Mouse (Mus musculus): ENCODE results near the gene Gm49384.
A peak's percentile ranks its signal among the peaks of the same experiment; 100 is the strongest.

Gene Gm49384

DNA sequence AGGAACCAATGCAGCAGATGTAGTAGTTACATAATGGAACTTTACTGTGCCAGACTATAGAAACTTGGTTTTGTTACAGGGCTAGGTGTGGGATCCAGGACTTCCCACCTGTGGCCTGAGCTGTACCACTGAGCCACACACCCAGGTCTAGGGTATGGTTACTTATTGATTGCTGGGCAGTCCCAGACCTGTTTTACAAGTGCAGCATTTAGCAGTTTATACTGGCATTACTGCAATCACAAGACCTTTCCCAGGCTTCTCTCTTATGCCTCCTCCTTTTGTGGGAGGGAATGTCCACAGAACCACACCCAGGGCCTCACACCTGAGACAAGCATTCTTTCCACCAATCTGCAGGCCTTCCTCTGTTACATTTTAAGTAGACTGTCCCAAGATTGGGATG lies 5.1 kb downstream of the Gm49384 start:
- no peak for DNase-seq

GRCm38 (mm10) chr12:69198164-69198535 lies 5.9 kb downstream of the Gm49384 start, which contains the start of gene Dnaaf2:
Gene Dnaaf2 (minus strand): TSS chr12:69198429.
- peak; percentile 78 to 80 for DNase-seq

DNA sequence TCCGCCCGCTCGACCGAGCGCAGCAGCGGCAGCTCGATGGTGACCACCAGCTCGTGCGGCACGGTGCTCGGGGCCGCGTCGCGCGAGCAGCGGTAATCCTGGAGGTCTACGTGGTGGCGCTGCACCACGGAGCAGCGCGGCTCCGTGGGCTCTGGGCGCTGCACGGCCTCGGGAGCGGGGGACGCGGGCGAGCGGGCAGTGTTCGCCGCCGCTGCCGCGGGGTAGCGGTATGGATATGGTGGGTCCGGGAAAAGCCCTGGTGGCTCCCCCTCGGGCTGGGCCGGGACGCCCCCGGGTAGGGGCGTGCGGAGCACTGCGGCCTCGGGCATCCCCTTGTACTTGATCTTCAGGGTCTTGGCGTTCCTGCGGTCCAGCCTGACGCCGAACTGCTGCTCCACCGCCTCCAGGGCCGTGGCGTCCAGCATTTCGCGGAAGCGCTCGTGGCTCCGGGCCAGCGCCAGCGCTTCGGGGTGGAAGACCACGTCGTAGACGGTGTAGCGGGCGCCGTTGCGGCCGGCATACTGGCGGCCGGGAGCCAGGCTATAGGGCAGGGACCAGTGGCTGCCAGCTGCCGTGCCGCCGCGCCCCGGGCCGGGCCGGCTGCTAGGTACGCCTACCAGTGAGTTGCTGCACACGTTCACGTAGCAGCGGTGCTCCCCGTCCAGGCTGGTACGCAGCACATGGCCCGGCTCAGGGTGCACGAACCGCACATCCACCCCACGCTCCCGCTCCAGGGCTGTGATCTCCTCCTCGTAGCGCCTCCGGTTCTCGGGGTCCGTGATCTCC lies 6.5 kb downstream of the Gm49384 start:
- peak in 1 of 2 experiments; percentile 71 for DNase-seq

GRCm38 (mm10) chr12:69196444-69197377 lies 7.4 kb downstream of the Gm49384 start, which contains the start of gene Gm49383:
Gene Gm49383 (minus strand): TSS chr12:69197104.
- DNase-seq = peak; percentile 53 to 65

DNA sequence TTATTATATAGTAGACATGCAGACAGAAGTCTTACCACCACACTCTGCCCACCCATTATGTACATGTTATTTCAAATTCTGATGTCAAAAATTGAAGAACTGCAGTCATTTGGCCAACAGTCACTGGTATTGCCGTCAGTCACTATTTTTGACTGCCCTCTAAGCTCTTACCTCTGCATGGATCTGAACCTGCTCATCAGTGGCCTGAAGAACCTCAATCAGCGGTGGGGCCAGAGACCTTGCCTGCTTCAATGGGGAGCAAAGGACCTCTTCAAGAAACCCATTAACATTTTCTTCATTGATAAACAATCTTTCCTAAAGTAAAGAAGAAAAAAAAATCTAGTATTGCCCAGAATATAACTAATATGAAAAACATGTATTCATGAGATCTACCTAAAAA lies 11.4 kb downstream of the Gm49384 start:
- DNase-seq = no peak

- DNase-seq = no peak
These were observed 12.7 kb downstream of the Gm49384 start for GRCm38 (mm10) chr12:69191396-69191795.

DNA sequence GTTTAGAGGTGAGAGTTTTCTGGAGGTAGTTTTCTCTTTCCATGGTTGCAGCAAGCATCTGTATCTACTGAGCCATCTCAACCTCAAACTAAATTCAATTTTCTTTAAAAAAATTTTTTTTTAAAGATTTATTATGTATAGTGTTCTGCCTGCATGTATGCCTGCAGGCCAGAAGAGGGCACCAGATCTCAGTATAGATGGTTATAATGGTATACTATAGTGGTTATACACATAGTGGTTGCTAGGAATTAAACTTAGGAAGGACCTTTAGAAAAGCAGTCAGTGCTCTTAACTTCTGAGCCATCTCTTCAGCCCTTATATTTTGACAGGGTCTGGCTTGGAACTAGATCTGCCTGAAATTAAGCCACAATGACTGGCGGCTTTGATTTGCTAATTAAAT lies 13.5 kb downstream of the Gm49384 start:
- DNase-seq = peak; percentile 43 to 47

GRCm38 (mm10) chr12:69190074-69190473 lies 14.0 kb downstream of the Gm49384 start:
- DNase-seq = no peak

DNA sequence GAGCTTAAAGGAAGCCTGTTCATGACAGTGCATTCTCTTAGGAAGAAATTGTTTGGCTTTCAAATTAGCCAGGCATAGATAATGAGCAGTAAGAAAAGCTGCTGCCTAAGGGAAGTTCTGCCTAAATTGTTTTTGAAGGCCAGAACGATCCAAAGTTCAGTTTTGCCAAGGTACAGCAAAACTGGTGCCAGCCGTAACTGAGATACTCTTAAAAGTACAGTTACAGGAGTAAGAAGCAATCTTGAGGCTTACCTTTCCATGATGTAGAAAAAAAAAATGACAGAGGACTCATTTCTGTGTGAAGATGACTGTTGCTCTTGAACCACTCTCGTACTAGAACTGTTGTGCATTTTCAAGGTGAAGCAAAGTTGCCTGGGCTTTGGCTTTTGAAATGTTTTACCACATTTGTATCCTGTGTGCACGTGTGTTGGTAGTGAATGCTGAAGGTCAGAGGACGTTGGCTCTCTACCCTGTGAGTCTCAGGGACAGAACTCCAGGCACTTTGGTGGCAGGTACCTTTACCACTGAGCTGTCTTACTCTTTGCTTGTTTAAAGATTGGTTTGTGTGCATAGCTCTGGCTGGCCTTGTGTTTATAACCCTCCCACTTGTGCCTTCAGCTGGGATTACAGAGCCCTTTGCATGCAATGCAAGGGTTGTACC lies 17.1 kb downstream of the Gm49384 start:
- DNase-seq = no peak

- no peak for DNase-seq
These were observed 18.7 kb downstream of the Gm49384 start for GRCm38 (mm10) chr12:69185371-69185770.

GRCm38 (mm10) chr12:69184342-69185295 lies 19.4 kb downstream of the Gm49384 start:
- DNase-seq = no peak

- DNase-seq = peak; percentile 96
These were observed 20.3 kb downstream of the Gm49384 start, which contains the start of the genes Rpl36al and Mgat2 for GRCm38 (mm10) chr12:69183583-69184308. Gene Rpl36al (minus strand): TSS chr12:69184083. Gene Mgat2 (plus strand): TSS chr12:69184157.

- DNase-seq = no peak
These were observed 22.3 kb downstream of the Gm49384 start for GRCm38 (mm10) chr12:69181800-69182199.

DNA sequence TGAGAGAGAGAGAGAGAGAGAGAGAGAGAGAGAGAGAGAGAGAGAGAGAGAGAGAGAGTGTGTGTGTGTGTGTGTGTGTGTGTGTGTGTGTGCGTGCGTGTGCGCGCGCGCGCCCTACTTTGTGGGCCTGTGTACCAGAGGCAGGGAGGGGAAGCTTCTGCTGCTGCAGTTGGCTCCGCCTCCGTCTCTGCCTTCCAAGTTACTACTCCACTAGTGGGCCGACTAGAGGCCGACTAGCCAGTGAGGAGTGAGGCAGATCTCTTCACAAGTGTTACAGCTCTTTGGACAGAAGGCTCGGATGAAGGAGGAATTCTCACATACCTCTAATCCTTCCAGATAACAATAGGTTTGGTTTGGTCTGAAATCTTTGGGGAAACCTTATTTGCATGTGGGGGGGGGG lies 24.7 kb downstream of the Gm49384 start:
- DNase-seq = no peak

DNA sequence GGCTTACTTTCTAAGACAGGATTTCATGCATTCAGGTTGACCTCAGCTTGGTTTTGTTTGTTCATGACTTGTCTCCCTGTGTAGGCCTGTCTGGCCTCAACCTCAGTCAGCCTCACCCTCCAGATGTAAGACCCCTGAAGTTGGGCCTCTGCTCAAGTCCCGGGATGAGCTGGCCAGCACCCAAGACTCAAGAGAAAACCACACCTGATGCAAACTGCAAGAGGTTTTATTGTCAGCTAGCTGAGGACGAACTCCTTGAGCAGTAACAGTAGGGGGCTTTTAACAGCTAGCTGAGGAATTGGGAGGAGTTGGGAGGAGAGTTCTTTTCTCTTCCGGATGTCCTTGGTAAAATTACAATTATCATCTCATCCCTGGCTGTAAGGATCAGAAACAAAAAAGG lies 26.5 kb downstream of the Gm49384 start:
- DNase-seq = no peak

DNA sequence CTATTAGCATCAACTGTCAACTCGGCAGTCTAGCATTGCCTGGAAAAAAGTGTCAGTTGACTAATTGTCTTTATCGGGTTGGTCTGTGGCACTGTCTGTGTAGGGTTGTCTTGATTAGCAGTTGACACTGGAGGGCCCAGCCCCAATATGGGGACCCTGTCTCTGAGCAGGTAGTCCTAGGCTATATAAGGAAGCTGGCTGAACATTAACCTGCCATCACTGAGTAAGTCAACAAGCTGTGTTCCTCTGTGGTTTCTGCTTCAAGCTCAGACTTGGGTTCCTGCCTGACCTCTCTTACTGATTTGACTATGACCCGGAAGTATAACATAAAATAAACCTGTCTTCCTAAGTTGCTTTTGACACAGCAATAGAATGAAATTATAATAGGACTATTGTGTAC lies 28.1 kb downstream of the Gm49384 start:
- DNase-seq = no peak

DNA sequence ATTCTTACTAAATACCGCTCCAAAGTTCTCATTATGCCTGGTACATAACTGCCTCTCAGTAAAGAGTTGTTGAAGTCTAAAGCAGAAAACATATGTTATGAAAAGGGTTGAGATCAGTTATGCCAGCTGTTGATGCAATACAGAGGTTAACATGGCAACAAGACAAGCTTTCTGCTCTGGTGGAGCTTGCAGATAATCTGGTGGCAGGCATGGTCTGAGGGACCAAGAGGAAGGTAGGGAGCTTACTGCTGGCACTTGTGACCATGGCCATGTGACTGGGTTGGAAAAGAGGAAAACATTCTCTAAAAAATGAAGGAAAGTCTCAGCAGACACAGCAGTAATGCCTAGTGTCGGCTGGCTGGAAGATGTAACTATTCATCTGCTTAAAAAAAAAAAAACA lies 32.8 kb downstream of the Gm49384 start:
- no peak for DNase-seq

- peak; percentile 91 to 93 for DNase-seq
These were observed 35.5 kb downstream of the Gm49384 start, which contains the start of gene Lrr1 for GRCm38 (mm10) chr12:69168461-69169106. Gene Lrr1 (plus strand): TSS chr12:69168814.

DNA sequence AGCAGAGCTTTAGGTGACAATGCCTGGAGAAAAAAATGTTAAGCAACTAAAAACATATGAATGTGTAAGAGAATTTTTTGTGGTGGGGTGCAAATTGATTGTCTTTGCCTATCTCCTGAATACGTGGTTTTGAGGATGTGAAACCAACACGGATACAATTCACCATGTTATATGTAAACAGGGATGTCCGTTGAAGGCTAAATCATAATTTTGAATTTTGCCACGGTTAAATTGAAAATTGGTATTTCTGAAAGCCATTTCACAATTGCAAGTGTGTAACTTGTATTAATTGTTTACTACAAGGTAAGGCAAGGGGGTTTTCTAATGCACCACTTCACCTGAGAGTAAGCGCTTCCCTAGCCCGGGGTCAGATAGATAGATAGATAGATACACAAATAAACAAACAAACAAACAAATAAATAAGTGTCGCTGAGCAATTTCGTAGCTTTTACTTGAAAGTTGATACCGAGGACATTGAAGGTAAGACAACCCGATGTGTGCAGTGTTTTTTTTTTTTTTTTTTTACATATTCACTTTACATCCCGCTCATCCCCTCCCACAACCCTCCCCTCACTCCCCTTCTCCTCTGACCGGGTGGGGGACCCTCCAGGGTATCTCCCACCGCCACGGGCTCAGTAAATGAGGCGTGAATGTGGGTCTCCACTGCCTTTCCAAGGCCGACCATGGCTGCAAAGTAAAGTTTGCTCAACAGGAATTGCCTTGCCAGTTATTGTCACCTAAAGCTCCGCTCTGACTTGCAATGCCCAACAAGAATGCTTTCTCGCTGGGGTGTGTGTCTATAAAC lies 36.2 kb downstream of the Gm49384 start:
- DNase-seq = no peak

Measured in B cell, adult 2 months (primary cell).